Mouse (Mus musculus): ENCODE measurements around the gene Trio. TPM values are rescaled to one million over a fixed set of nuclear protein-coding genes. Genes with fewer than 3 reads are reported as not detected.

The Trio gene
- polyA plus RNA-seq, 1 experiment from 2014 or later = 37.5 TPM

DNA sequence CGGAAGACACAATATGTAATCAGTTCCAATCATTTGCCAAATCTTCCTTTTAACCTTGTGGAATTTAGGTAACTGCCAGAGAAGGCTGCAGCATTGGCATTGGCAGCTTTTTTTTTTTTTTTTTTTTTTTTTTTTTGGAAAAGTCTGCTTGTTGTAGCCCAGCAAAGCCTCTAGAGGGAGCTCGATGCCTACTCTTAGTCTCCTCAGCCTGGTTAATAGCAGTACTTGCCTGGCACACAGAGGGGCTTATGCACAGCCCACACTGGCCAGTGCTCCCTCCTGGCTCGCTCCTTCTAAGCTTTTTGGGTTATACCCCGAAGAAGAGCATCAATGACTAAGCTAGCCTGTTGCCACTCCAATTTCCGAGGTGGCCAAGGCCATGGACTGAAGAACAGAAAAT is 106.1 kb downstream of the Trio start:
- Histone ChIP-seq H3K36me3 (ENCODE audit: control insufficient read depth, insufficient read depth, low read length) (no peaks in the 10 kb centered on the region), H3K4me3 (ENCODE audit: low read depth, low read length) (no peak overlapping the region), H3K27ac (ENCODE audit: low read length) (peak overlapping the region; percentile 33; the same call in 1 of the 2 replicates), H3K4me1 (ENCODE audit: control insufficient read depth, insufficient read depth, low read length) (peaks cover 36% of the 10 kb centered on the region), H3K27me3 (ENCODE audit: control insufficient read depth, insufficient read depth, low read depth, low read length) (no peaks in the 10 kb centered on the region), H3K4me2 (ENCODE audit: low read length) (no peak overlapping the region), H3K9me3 (replicated peaks; ENCODE audit: control insufficient read depth, low read length, poor library complexity, severe bottlenecking) (no peaks in the 10 kb centered on the region), H3K9ac (ENCODE audit: low read depth, low read length) (peak overlapping the region; percentile 30; the same call in 1 of the 2 replicates)
- ATAC-seq = peak; percentile 72
- WGBS = 21% methylated on average over 5 of the region's 5 CpGs

DNA sequence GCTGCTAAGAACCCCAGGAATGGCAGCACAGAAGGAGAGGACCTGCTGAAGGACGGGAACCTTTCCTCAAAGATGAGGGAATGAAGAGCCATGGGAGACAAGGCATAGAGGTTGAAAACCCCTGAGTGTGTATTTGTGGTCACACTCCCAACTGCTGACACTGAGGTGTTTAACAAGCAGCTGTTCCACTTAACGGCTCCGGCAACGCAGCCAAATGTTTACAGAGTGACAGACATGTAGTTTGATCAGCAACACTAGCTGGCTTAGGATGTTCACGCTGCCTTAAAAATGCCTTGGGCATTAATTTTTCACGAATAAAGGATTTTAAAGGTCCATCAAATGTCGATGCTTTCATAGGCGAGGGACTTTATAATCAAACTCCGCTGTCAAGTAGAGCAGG is 106.8 kb downstream of the Trio start:
- Histone ChIP-seq H3K27me3 (ENCODE audit: control insufficient read depth, insufficient read depth, low read depth, low read length) (no peaks in the 10 kb centered on the region), H3K9me3 (replicated peaks; ENCODE audit: control insufficient read depth, low read length, poor library complexity, severe bottlenecking) (no peaks in the 10 kb centered on the region), H3K9ac (ENCODE audit: low read depth, low read length) (0 out of 2 replicates have a peak overlapping the region, but pooled peaks have one; percentile 42), H3K36me3 (ENCODE audit: control insufficient read depth, insufficient read depth, low read length) (no peaks in the 10 kb centered on the region), H3K27ac (ENCODE audit: low read length) (no peak overlapping the region), H3K4me3 (ENCODE audit: low read depth, low read length) (no peak overlapping the region), H3K4me2 (ENCODE audit: low read length) (no peak overlapping the region), H3K4me1 (ENCODE audit: control insufficient read depth, insufficient read depth, low read length) (peaks cover 30% of the 10 kb centered on the region)
- no peak for ATAC-seq
- WGBS = 65% methylated on average over 9 of the region's 9 CpGs

DNA sequence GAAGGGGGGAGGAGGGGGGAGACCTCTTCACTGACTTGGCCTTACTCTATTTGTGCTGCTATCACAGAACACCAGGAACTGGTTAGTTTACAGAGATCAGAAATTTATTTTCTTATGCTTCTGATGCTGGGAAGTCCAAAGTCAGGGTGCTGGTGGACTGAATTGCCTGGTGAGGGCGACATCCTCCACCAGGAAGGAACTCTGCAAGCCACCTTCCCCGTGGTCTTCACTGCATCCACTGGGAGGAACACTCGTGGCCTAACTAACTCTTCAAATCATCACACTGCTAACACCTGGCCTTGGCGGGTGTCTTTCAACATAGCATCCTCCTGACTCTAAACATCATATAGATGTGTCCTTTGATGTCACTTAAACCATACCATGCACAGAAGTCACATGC is 109.4 kb downstream of the Trio start:
- Histone ChIP-seq H3K4me3 (ENCODE audit: low read depth, low read length) (no peak overlapping the region), H3K27ac (ENCODE audit: low read length) (no peak overlapping the region), H3K9me3 (replicated peaks; ENCODE audit: control insufficient read depth, low read length, poor library complexity, severe bottlenecking) (no peaks in the 10 kb centered on the region), H3K36me3 (ENCODE audit: control insufficient read depth, insufficient read depth, low read length) (no peaks in the 10 kb centered on the region), H3K9ac (ENCODE audit: low read depth, low read length) (no peak overlapping the region), H3K4me2 (ENCODE audit: low read length) (no peak overlapping the region), H3K27me3 (ENCODE audit: control insufficient read depth, insufficient read depth, low read depth, low read length) (no peaks in the 10 kb centered on the region), H3K4me1 (ENCODE audit: control insufficient read depth, insufficient read depth, low read length) (peaks cover 20% of the 10 kb centered on the region)
- no peak for ATAC-seq
- WGBS = 54% methylated on average over 4 of the region's 4 CpGs

DNA sequence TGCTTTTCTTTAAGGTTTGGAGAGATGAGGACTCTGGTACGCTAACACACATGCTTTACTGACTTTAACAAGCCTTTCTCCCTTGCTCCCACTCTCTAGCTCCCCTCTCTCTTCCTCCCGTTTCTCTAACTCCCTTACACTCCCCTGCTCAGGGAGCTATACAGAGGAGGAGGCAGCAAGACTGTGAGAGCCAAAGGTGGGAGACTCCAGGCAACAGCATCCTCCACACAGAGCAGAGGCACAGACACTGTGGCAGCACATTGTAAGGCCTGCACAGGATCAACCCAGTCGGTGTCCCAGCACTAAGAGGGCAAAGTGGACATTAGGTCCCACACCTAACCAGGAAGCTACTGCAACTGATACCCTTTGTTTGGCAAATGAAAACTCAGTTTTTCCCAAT is 112.6 kb downstream of the Trio start:
- H3K9ac ChIP-seq (ENCODE audit: low read depth, low read length) = no peak overlapping the region
- WGBS = 64% methylated on average over 3 of the region's 3 CpGs
- no peaks in the 10 kb centered on the region for H3K9me3 ChIP-seq (replicated peaks; ENCODE audit: control insufficient read depth, low read length, poor library complexity, severe bottlenecking)
- no peaks in the 10 kb centered on the region for H3K27me3 ChIP-seq (ENCODE audit: control insufficient read depth, insufficient read depth, low read depth, low read length)
- H3K4me2 ChIP-seq (ENCODE audit: low read length) = no peak overlapping the region
- H3K4me3 ChIP-seq (ENCODE audit: low read depth, low read length) = no peak overlapping the region
- no peaks in the 10 kb centered on the region for H3K36me3 ChIP-seq (ENCODE audit: control insufficient read depth, insufficient read depth, low read length)
- no peak for ATAC-seq
- H3K27ac ChIP-seq (ENCODE audit: low read length) = no peak overlapping the region
- H3K4me1 ChIP-seq (ENCODE audit: control insufficient read depth, insufficient read depth, low read length) = peaks cover 6% of the 10 kb centered on the region; the same call in 1 of the 2 replicates

DNA sequence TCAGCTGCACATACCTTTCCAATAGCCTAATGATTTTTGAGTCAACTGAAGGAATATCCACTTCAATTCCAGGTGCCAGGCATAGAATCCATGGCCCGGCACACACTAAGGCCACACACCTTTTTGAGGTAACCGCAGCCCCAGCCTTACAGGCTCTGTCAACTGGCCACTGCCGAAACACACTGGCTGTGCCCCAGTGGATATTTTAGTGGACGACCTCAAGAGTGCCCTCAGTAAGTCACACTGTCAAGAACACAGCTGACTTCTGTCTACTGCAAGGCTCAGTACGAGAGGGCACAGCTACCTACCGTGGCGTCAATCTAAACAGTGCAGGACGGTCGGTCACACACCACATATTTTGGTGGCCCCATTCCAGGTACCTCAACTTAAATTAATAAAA is 114.5 kb downstream of the Trio start:
- 95% methylated on average over 9 of the region's 9 CpGs for WGBS

DNA sequence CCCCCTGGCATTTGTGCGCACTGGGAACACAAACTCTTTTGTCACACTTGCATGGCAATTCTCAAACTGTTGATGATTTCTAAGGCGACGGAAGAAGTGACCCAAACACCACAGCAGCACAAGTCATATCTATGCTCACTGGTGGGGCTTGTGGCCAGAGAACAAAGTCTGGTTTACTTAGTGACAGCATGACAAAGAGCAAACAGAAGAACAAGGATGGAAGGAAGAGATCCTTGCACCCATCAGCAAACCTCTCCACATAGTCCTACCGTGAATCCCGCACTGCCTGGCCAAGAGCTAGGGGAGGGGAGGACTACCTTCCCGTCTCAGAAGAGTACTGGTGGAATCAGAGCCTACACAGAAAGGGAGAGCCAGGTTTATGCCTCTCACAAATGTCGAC is 115.5 kb downstream of the Trio start:
- 90% methylated on average over 7 of the region's 7 CpGs for WGBS
- H3K9me3 ChIP-seq (replicated peaks; ENCODE audit: control insufficient read depth, low read length, poor library complexity, severe bottlenecking) = no peaks in the 10 kb centered on the region
- H3K4me1 ChIP-seq (ENCODE audit: control insufficient read depth, insufficient read depth, low read length) = peaks cover 14% of the 10 kb centered on the region
- no peaks in the 10 kb centered on the region for H3K27me3 ChIP-seq (ENCODE audit: control insufficient read depth, insufficient read depth, low read depth, low read length)
- no peak for ATAC-seq
- no peak overlapping the region for H3K4me3 ChIP-seq (ENCODE audit: low read depth, low read length)
- H3K9ac ChIP-seq (ENCODE audit: low read depth, low read length) = no peak overlapping the region
- no peaks in the 10 kb centered on the region for H3K36me3 ChIP-seq (ENCODE audit: control insufficient read depth, insufficient read depth, low read length)
- H3K4me2 ChIP-seq (ENCODE audit: low read length) = no peak overlapping the region
- no peak overlapping the region for H3K27ac ChIP-seq (ENCODE audit: low read length)

More for the DNA sequence above, 114.5 kb downstream of the Trio start:
- H3K4me3 ChIP-seq (ENCODE audit: low read depth, low read length) = no peak overlapping the region
- ATAC-seq = no peak
- H3K27ac ChIP-seq (ENCODE audit: low read length) = no peak overlapping the region
- no peak overlapping the region for H3K4me2 ChIP-seq (ENCODE audit: low read length)
- H3K9ac ChIP-seq (ENCODE audit: low read depth, low read length) = no peak overlapping the region
- no peaks in the 10 kb centered on the region for H3K9me3 ChIP-seq (replicated peaks; ENCODE audit: control insufficient read depth, low read length, poor library complexity, severe bottlenecking)
- H3K4me1 ChIP-seq (ENCODE audit: control insufficient read depth, insufficient read depth, low read length) = peaks cover 14% of the 10 kb centered on the region
- no peaks in the 10 kb centered on the region for H3K36me3 ChIP-seq (ENCODE audit: control insufficient read depth, insufficient read depth, low read length)
- no peaks in the 10 kb centered on the region for H3K27me3 ChIP-seq (ENCODE audit: control insufficient read depth, insufficient read depth, low read depth, low read length)

DNA sequence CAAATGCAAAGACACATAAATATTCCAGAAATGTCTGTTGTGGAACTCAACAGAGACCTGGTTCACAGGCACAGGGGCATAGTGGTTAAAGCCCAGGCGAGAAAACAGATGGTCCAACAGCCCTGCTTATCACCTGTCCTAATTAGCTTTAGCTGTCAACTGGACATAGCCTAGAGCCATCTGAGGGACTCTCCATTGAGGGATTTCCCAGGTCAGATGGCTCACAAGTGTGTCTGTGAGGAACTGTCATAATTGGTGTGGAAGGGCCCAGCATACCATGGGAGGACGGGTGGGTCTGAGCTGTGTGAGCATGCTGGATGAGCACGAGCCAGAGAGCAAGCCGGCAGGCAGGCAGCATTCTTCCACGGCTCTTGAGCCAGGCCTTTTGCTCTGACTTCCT is 118.0 kb downstream of the Trio start:
- Histone ChIP-seq H3K4me3 (ENCODE audit: low read depth, low read length) (no peak overlapping the region), H3K4me1 (ENCODE audit: control insufficient read depth, insufficient read depth, low read length) (peaks cover 11% of the 10 kb centered on the region), H3K27me3 (ENCODE audit: control insufficient read depth, insufficient read depth, low read depth, low read length) (no peaks in the 10 kb centered on the region), H3K4me2 (ENCODE audit: low read length) (no peak overlapping the region), H3K36me3 (ENCODE audit: control insufficient read depth, insufficient read depth, low read length) (0 out of 2 replicates have a peak, but pooled peaks cover 2% of the 10 kb centered on the region), H3K9me3 (replicated peaks; ENCODE audit: control insufficient read depth, low read length, poor library complexity, severe bottlenecking) (no peaks in the 10 kb centered on the region), H3K9ac (ENCODE audit: low read depth, low read length) (no peak overlapping the region), H3K27ac (ENCODE audit: low read length) (no peak overlapping the region)
- ATAC-seq = no peak
- 53% methylated on average over 5 of the region's 5 CpGs for WGBS

DNA sequence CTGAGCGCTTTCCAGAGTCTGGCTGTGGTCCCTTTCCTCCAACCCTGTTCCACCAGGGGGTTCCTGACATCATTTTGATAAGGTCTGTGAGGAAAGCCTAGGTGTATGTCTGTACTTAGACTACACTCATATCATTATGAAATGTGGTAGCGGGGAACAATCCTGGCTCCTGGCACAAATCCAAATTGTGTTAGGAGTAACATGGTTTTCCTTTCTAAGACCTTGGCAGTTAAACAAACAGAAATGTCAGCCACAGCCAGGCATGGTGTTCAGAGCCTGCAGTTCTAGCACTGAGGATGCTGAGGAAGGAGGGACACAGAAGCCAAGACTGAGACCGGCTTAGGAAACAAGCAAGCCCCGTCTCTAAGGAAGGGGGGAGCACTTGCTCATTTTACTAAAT is 119.2 kb downstream of the Trio start:
- Histone ChIP-seq H3K4me3 (ENCODE audit: low read depth, low read length) (no peak overlapping the region), H3K27me3 (ENCODE audit: control insufficient read depth, insufficient read depth, low read depth, low read length) (no peaks in the 10 kb centered on the region), H3K27ac (ENCODE audit: low read length) (no peak overlapping the region), H3K36me3 (ENCODE audit: control insufficient read depth, insufficient read depth, low read length) (0 out of 2 replicates have a peak, but pooled peaks cover 6% of the 10 kb centered on the region), H3K9ac (ENCODE audit: low read depth, low read length) (no peak overlapping the region), H3K4me2 (ENCODE audit: low read length) (no peak overlapping the region), H3K4me1 (ENCODE audit: control insufficient read depth, insufficient read depth, low read length) (peaks cover 11% of the 10 kb centered on the region), H3K9me3 (replicated peaks; ENCODE audit: control insufficient read depth, low read length, poor library complexity, severe bottlenecking) (no peaks in the 10 kb centered on the region)
- ATAC-seq = no peak
- 67% methylated on average over 4 of the region's 4 CpGs for WGBS

DNA sequence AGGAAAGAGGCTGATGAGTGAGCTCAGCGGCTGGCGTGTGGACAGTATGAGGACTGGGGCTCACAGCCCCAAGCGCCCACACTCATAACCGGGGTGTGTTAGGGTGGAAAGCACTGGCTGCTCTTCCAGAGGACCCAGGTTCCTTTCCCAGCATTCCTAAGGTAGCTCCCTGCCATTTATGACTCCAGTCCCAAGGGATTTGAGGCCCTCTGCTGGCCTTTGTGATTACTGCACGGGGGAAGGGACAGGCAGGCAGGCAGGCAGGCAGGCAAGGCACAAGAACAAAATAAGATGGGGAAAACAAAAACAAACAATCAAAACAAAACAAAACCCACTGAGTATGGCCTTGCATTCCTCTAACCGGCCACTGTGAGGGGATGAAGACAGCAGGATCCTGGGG is 120.3 kb downstream of the Trio start:
- Histone ChIP-seq H3K9ac (ENCODE audit: low read depth, low read length) (no peak overlapping the region), H3K4me1 (ENCODE audit: control insufficient read depth, insufficient read depth, low read length) (peaks cover 11% of the 10 kb centered on the region), H3K9me3 (replicated peaks; ENCODE audit: control insufficient read depth, low read length, poor library complexity, severe bottlenecking) (no peaks in the 10 kb centered on the region), H3K4me2 (ENCODE audit: low read length) (no peak overlapping the region), H3K36me3 (ENCODE audit: control insufficient read depth, insufficient read depth, low read length) (peaks cover 14% of the 10 kb centered on the region; the same call in 1 of the 2 replicates), H3K27me3 (ENCODE audit: control insufficient read depth, insufficient read depth, low read depth, low read length) (no peaks in the 10 kb centered on the region), H3K27ac (ENCODE audit: low read length) (no peak overlapping the region), H3K4me3 (ENCODE audit: low read depth, low read length) (no peak overlapping the region)
- peak; percentile 27; the same call in 1 of the 2 replicates for ATAC-seq
- 71% methylated on average over 6 of the region's 6 CpGs for WGBS
